Mouse (Mus musculus): ENCODE measurements around the gene Wipf2. TPM values are rescaled to one million over a fixed set of nuclear protein-coding genes. Genes with fewer than 3 reads are reported as not detected.
"Not testable (repeated sequence)": the region's sequence is repeated elsewhere in the genome, so short reads cannot be mapped to it uniquely, and the experiment has no call there.

Wipf2 gene
- polyA plus RNA-seq, 1 experiment from 2014 or later: 5.0 TPM

DNA sequence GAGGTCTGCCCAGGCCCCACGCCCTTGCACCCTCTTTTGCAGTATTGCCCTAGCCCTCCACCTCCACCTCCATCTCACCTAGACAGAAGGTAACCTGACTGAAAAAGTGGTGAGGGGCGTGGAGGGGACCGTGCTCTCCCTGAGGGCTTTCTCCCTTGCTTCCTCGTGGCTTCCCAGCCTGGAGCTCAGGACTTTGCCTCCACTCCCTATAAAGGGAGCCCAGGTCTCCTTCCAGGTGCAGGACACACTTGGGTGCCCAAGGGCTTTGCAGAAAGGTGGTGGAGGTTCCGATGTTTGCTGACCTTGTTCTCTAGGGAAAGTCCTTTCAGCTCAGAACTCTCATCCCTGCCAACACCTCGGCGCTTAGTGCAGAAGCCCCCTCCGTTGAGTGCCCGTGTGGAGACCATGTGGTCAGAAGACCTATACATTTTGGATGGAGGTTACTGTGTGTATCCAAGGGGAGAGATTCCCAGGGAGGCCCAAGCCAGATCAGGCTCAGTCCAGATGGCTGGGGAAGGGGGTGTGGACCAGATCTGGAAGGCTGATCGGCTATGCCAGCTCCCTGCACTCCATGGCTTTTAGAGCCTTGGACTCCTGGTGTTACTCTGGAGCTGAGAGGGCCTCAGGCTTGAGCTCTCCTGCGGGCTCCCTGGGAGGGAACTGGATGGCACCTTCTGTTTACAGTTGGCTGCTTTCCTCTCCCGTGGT, 64.9 kb downstream of the Wipf2 start:
- 10% methylated on average over 12 of the region's 12 CpGs for WGBS
- H3K27me3 ChIP-seq: no peaks in the 10 kb centered on the region
- ATAC-seq (ENCODE audit: low FRiP score): peak; percentile 6; the same call in 1 of the 2 replicates
- peaks cover 92% of the 10 kb centered on the region for H3K4me1 ChIP-seq
- peak overlapping the region; percentile 80 for H3K4me2 ChIP-seq (replicated peaks)
- peak overlapping the region; percentile 46 for H3K27ac ChIP-seq
- H3K9ac ChIP-seq: peak overlapping the region; percentile 84
- peak overlapping the region; percentile 56 for H3K4me3 ChIP-seq
- no peaks in the 10 kb centered on the region for H3K36me3 ChIP-seq
- no peaks in the 10 kb centered on the region for H3K9me3 ChIP-seq (replicated peaks)

DNA sequence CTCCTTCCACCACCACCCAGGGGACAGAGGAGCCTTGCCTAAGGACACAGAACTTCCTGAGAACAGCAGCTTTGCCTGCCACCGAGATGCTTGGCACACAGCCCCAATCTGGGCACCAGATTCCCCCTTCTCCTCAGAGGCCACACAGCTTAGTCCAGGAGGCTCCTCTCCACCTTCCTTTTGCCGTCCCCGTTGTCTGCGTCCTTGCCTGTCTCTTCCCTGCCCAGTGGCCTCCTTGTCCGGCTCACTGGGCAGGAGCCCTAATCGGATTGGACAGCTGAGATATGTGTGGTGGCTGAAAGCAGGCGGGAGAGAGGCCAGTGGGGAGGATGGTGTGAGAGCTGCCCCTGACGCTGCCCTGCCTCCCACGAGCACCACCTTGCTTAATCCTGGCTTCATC, 66.1 kb downstream of the Wipf2 start:
- Histone ChIP-seq H3K4me1 (peaks cover 84% of the 10 kb centered on the region), H3K4me2 (replicated peaks) (peak overlapping the region; percentile 80), H3K27ac (peak overlapping the region; percentile 76), H3K9me3 (replicated peaks) (no peaks in the 10 kb centered on the region), H3K9ac (peak overlapping the region; percentile 47), H3K27me3 (no peaks in the 10 kb centered on the region), H3K4me3 (peak overlapping the region; percentile 7; the same call in 1 of the 2 replicates), H3K36me3 (no peaks in the 10 kb centered on the region)
- WGBS: 5% methylated on average over 9 of the region's 9 CpGs
- no peak for ATAC-seq (ENCODE audit: low FRiP score)

DNA sequence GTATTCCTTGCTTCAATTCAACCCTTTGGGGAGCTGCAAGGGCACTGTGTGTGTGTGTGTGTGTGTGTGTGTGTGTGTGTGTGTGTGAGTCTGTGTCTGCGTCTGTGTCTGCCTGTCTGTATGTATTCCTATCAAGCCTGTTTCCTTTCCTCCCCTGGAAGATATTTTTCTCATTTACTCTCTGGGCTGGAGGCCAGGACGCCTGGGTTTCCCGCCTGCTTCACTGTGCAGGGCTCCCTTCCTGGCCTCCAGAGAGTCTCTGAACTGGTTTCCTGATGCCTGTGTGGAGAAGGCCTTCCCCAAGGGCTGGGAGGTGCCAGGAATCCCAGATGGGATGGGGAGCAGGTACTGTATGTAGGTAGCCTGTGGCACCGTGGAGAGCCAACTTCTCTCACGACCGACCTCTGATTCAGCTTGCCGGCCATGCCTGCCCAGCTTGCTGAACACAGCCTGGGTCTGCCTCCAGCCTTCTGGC, 66.7 kb downstream of the Wipf2 start:
- Histone ChIP-seq H3K4me1 (peaks cover 79% of the 10 kb centered on the region), H3K9me3 (replicated peaks) (no peaks in the 10 kb centered on the region), H3K27ac (peak overlapping the region; percentile 76), H3K27me3 (peaks cover 2% of the 10 kb centered on the region; the same call in 1 of the 2 replicates), H3K4me2 (replicated peaks) (peak overlapping the region; percentile 80), H3K4me3 (peak overlapping the region; percentile 0; the same call in 1 of the 2 replicates), H3K9ac (peak overlapping the region; percentile 47; the same call in 1 of the 2 replicates), H3K36me3 (no peaks in the 10 kb centered on the region)
- ATAC-seq (ENCODE audit: low FRiP score): no peak
- WGBS: 53% methylated on average over 7 of the region's 7 CpGs

DNA sequence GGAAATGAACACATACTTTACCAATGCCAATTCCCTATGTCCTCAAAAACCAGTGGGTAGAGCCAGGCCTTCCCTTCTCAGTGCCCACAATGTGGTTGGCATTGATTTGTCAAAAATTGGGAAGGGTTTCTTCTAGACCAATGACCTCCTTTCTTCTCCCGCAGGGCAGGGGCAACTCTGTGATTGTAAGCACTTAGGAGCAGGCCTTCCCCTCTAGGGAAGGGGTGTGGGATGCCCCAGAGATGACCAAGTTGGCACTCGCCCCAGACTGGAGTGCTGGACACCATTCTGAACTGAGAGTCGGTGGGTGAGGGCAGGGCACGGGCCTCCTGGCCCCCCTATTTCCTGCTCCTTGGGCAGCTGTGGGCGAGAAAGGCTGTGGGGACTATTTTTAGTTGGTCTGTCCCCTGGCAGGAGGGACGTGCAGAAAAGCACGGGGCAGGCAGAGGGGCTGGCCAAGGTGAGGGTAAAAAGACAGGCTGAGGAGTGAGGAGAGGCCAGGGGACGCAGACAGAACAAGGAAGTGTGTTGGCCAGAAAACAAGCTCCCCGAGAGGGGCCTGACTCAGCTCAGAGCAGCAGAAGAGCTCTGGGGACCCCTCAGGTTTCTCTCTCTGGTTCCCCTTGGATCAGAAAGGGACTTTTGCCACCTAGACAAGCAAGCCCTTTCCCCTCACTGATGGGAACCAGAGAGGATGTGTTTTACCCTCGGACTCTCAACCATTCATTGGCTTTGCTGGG, 67.5 kb downstream of the Wipf2 start:
- Histone ChIP-seq H3K4me2 (replicated peaks) (peak overlapping the region; percentile 19), H3K27ac (peak overlapping the region; percentile 76)

DNA sequence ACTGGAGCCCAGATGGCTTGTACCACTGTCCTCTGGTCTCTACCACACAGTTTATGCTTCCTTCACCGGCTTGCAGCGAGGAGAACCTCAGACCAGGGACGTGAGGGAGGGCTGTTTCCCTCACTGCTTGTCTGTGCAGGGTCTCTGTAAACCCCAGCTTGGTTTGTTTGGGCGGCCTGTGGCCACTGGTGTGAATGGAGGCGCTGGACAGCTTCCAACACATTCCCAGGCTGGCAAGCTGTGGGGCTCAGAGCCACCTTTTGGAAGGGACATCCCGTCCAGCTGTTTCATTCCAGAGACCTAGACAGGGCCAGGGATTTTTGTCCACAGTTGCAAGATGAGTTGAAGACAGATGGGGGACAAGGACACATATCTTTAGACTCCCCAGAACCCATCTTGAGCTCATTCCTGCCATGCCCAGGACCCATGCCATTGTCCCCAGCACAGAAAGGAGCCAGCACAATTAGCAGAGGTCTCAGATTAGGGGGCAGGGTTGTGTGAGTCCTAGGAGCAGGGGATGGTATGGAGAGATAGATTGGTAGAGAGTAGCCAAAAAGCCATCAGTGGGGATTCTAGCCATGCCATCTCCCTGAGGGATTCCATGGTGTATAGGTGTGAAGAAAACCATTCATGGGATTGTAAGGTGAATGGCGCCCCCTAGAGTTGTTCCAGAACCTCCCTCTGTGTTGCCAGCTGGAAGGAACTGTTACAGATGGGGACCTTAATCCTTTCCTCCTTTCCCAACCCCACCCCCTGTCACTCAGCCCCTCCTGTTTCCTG, 68.3 kb downstream of the Wipf2 start:
- H3K9ac ChIP-seq: peak overlapping the region; percentile 27; the same call in 1 of the 2 replicates
- no peak for ATAC-seq (ENCODE audit: low FRiP score)

More for the DNA sequence above, 67.5 kb downstream of the Wipf2 start:
- Histone ChIP-seq H3K36me3 (no peaks in the 10 kb centered on the region), H3K9me3 (replicated peaks) (no peaks in the 10 kb centered on the region), H3K9ac (peak overlapping the region; percentile 27), H3K27me3 (peaks cover 6% of the 10 kb centered on the region; the same call in 1 of the 2 replicates), H3K4me3 (no peak overlapping the region), H3K4me1 (peaks cover 77% of the 10 kb centered on the region)
- WGBS: 50% methylated on average over 10 of the region's 10 CpGs
- no peak for ATAC-seq (ENCODE audit: low FRiP score)

DNA sequence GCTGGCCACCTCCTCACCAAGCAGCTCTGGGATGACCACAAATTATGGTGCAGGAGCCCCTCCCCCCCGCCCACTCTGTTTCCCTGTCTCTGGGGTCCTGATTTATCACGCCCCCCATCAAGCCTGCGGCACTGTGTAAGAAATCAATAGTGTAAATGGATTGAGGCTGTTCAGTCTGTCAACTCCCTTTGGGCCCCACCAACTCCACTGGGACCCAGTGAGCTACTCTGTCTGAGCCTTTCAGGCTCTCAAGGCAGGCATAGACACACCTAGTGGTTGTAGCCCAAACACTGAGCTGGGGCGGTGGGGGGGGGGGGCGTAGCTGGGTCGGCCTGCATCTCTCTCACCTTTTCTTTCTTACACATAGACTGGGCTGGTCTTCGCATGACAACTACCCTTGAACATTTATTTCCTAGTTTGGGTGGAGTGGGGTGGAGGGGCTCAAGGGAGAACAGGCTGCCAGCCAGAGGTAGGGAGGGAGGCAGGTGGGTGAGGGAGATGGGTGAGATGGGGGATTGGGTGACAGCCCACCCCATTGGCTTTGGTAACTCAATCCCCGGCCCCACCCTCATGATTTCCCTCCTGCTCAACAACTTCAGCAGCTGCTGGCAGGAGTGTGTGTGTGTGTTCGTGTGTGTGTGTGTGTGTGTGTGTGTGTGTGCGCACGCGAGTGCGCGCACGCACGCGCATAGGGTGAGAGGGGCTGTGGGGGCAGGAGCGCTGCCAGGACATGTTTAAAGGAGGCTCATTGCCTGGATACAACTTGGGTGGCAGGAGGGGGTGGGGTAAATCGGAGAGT, 69.1 kb downstream of the Wipf2 start:
- ATAC-seq (ENCODE audit: low FRiP score): no peak
- H3K27ac ChIP-seq: peak overlapping the region; percentile 76
- H3K4me2 ChIP-seq (replicated peaks): peak overlapping the region; percentile 36
- WGBS: 28% methylated on average over 19 of the region's 19 CpGs
- H3K9me3 ChIP-seq (replicated peaks): no peaks in the 10 kb centered on the region
- peaks cover 79% of the 10 kb centered on the region for H3K4me1 ChIP-seq
- peaks cover 6% of the 10 kb centered on the region; the same call in 1 of the 2 replicates for H3K27me3 ChIP-seq
- no peaks in the 10 kb centered on the region for H3K36me3 ChIP-seq
- no peak overlapping the region for H3K4me3 ChIP-seq
- no peak overlapping the region for H3K9ac ChIP-seq

More for the DNA sequence above, 68.3 kb downstream of the Wipf2 start:
- H3K36me3 ChIP-seq: no peaks in the 10 kb centered on the region
- peak overlapping the region; percentile 36 for H3K4me2 ChIP-seq (replicated peaks)
- peaks cover 6% of the 10 kb centered on the region; the same call in 1 of the 2 replicates for H3K27me3 ChIP-seq
- H3K27ac ChIP-seq: peak overlapping the region; percentile 76
- H3K4me1 ChIP-seq: peaks cover 78% of the 10 kb centered on the region
- 35% methylated on average over 7 of the region's 7 CpGs for WGBS
- no peak overlapping the region for H3K4me3 ChIP-seq
- no peaks in the 10 kb centered on the region for H3K9me3 ChIP-seq (replicated peaks)

DNA sequence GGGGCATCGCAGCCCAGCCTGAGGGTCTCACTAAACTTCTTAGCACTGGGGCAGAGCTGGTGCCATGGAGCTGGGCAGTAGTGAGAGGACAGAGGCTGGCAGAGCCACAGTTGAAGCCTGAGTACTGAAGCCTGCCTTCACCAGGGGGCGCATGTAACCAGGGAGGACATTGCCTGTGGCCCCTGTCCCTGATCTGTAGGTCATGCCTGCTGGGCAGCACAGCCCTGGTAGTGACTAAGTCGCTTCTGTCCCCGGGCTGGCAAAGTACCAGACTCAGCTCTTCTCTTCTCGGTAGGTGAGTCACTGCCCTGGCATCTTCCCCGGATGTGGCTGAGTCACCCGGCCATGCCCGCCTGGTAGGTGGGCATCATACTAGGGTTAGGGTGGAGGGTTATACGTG, 69.7 kb downstream of the Wipf2 start:
- H3K4me3 ChIP-seq: no peak overlapping the region
- ATAC-seq (ENCODE audit: low FRiP score): no peak
- peak overlapping the region; percentile 36; the same call in 1 of the 2 replicates for H3K4me2 ChIP-seq (replicated peaks)
- WGBS: 49% methylated on average over 9 of the region's 9 CpGs
- no peaks in the 10 kb centered on the region for H3K9me3 ChIP-seq (replicated peaks)
- H3K36me3 ChIP-seq: no peaks in the 10 kb centered on the region
- H3K4me1 ChIP-seq: peaks cover 78% of the 10 kb centered on the region
- 0 out of 2 replicates have a peak overlapping the region, but pooled peaks have one; percentile 76 for H3K27ac ChIP-seq
- peaks cover 6% of the 10 kb centered on the region; the same call in 1 of the 2 replicates for H3K27me3 ChIP-seq
- no peak overlapping the region for H3K9ac ChIP-seq

DNA sequence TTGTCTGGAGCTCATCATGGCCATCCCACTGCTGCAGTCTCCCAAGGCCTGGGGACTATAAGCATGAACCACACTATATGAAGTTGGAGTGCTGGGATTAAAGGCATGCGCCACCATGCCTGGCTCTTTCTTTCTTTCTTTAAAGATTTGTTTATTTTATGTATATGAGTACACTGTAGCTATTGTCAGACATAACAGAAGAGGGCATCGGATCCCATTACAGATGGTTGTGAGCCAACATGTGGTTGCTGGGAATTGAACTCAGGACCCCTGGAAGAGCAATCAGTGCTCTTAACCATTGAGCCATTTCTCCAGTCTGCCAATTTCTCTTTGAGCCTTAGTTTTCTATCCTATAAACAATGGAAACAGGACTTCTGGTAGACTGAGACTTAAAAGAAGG, 70.4 kb downstream of the Wipf2 start:
- not testable (repeated sequence) for H3K9me3 ChIP-seq (replicated peaks)
- 85% methylated on average over 2 of the region's 2 CpGs for WGBS

DNA sequence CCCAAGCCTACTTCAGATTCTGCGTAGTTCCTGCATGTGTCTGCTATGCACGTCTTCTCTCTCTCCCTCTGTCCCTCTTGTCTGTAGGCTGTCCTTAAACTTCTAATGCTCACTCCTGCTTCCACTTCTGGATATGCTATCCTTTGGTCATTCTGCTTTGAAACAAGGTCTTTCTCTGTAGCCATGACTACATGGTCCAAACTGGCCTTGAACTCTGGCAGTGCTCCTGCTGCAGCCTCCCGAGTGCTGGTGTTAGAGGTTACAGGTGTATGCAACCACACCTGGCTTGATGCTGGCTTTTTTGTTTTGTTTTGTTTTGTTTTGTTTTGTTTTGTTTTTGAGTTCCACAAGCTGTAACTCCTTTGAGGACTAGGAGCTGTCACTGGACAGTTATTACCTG, 70.9 kb downstream of the Wipf2 start:
- peaks cover 78% of the 10 kb centered on the region for H3K4me1 ChIP-seq
- H3K27ac ChIP-seq: no peak overlapping the region

More for the DNA sequence above, 70.4 kb downstream of the Wipf2 start:
- H3K4me2 ChIP-seq (replicated peaks); H3K4me3 ChIP-seq; H3K9ac ChIP-seq; ATAC-seq (ENCODE audit: low FRiP score); H3K27ac ChIP-seq; H3K36me3 ChIP-seq; H3K27me3 ChIP-seq: not testable (repeated sequence)
- H3K4me1 ChIP-seq: peaks cover 78% of the 10 kb centered on the region

DNA sequence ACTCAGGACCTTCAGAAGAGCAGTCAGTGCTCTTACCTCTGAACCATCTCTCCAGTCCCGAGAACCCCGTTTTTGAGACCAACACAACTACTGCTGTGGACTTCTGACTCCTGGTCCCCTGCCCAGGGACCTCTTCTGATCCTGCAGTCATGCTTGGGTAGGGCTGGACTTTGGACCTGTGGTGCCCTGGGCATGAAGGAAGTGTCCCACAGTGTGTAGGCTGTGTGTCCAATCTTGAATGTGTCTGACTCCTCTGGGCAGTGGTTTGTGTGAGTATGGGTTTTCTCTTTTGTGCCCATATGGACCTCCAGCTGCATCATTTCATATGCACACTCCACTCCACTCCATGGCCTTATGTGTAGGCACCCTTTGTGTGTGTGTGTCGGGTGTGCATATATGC, 71.7 kb downstream of the Wipf2 start:
- no peak for ATAC-seq (ENCODE audit: low FRiP score)
- no peaks in the 10 kb centered on the region for H3K36me3 ChIP-seq
- H3K27ac ChIP-seq: no peak overlapping the region
- peaks cover 9% of the 10 kb centered on the region; the same call in 1 of the 2 replicates for H3K27me3 ChIP-seq
- peaks cover 78% of the 10 kb centered on the region for H3K4me1 ChIP-seq
- H3K9ac ChIP-seq: no peak overlapping the region
- 91% methylated on average over 3 of the region's 3 CpGs for WGBS
- H3K9me3 ChIP-seq (replicated peaks): no peaks in the 10 kb centered on the region
- H3K4me3 ChIP-seq: no peak overlapping the region
- H3K4me2 ChIP-seq (replicated peaks): no peak overlapping the region

More for the DNA sequence above, 70.9 kb downstream of the Wipf2 start:
- 78% methylated on average over 3 of the region's 3 CpGs for WGBS
- Histone ChIP-seq H3K27me3 (peaks cover 6% of the 10 kb centered on the region; the same call in 1 of the 2 replicates), H3K4me2 (replicated peaks) (no peak overlapping the region), H3K9ac (no peak overlapping the region), H3K4me3 (no peak overlapping the region), H3K9me3 (replicated peaks) (no peaks in the 10 kb centered on the region), H3K36me3 (no peaks in the 10 kb centered on the region)
- no peak for ATAC-seq (ENCODE audit: low FRiP score)

DNA sequence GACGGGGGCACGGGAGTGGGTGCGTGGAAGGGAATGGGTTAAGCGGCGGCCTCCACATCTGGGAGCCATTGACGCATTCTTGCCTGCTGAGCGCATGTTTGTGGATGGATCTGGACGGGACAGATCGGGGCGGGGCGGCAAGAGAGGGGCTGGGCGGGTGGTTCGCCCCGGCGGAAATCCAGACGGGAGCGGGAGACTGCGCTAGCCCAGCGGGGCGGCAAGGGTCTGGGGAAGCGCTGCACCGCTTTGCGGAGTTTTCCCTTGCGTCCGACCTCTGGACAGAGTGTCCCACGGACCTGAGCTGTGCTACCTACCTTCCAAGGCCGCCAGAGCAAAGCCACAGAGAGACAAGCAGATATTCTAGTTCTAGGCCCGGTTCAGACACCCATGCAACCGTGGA, 72.7 kb downstream of the Wipf2 start:
- no peak for ATAC-seq (ENCODE audit: low FRiP score)
- H3K27me3 ChIP-seq: peaks cover 9% of the 10 kb centered on the region; the same call in 1 of the 2 replicates
- peak overlapping the region; percentile 87 for H3K4me2 ChIP-seq (replicated peaks)
- H3K36me3 ChIP-seq: no peaks in the 10 kb centered on the region
- peak overlapping the region; percentile 49 for H3K9ac ChIP-seq
- WGBS: 1% methylated on average over 29 of the region's 29 CpGs
- peaks cover 78% of the 10 kb centered on the region for H3K4me1 ChIP-seq
- peak overlapping the region; percentile 68 for H3K27ac ChIP-seq
- H3K4me3 ChIP-seq: peak overlapping the region; percentile 60
- no peaks in the 10 kb centered on the region for H3K9me3 ChIP-seq (replicated peaks)

All from hindbrain, embryonic 12.5 days (tissue).